Mouse (Mus musculus) heart, embryonic 11.5 days (tissue): ENCODE data around the gene Eci3. TPM values are rescaled to one million over a fixed set of nuclear protein-coding genes. Genes with fewer than 3 reads are reported as not detected.
"Not testable (repeated sequence)": the region's sequence is repeated elsewhere in the genome, so short reads cannot be mapped to it uniquely, and the experiment has no call there.

Experiments
- ATAC-seq: fragments of 200-750 bp; cut with Nextera tagmentation; replicated peaks from 2 replicates; pipeline ENCODE4 v1.8.0; 2017; ENCODE audit warnings: moderate library complexity; ENCODE audit not compliant: insufficient number of reproducible peaks, low FRiP score, low TSS enrichment
- H3K27ac ChIP-seq: fragments of 300-500 bp; sonication (generic); 2 replicates; pipeline ENCODE4 v1.5.1; 2014; ENCODE audit warnings: mild to moderate bottlenecking, low read depth, low read length
- H3K27me3 ChIP-seq: fragments of 300-500 bp; sonication (generic); 2 replicates; pipeline ENCODE4 v1.6.1; 2014; ENCODE audit warnings: mild to moderate bottlenecking, low read length, mixed read lengths; ENCODE audit not compliant: control insufficient read depth, insufficient read depth
- H3K36me3 ChIP-seq: fragments of 300-500 bp; sonication (generic); 2 replicates; pipeline ENCODE4 v1.6.1; 2014; ENCODE audit warnings: mild to moderate bottlenecking, low read length, moderate library complexity, mixed read lengths; ENCODE audit not compliant: control insufficient read depth, insufficient read depth
- H3K4me1 ChIP-seq: fragments of 300-500 bp; sonication (generic); 2 replicates; pipeline ENCODE4 v1.6.1; 2014; ENCODE audit warnings: low read length; ENCODE audit not compliant: control insufficient read depth, insufficient read depth
- H3K4me2 ChIP-seq: fragments of 300-500 bp; sonication (generic); 2 replicates; pipeline ENCODE4 v1.6.1; 2014; ENCODE audit warnings: mild to moderate bottlenecking, moderate library complexity
- H3K4me3 ChIP-seq: fragments of 300-500 bp; sonication (generic); 2 replicates; pipeline ENCODE4 v1.5.1; 2014; ENCODE audit warnings: low read depth, low read length
- H3K9ac ChIP-seq: fragments of 300-500 bp; sonication (generic); 2 replicates; pipeline ENCODE4 v1.6.1; 2014; ENCODE audit warnings: mild to moderate bottlenecking, low read depth, low read length, moderate library complexity
- H3K9me3 ChIP-seq: fragments of 300-500 bp; sonication (generic); replicated peaks from 2 replicates; pipeline ENCODE4 v1.6.1; 2016; ENCODE audit warnings: low read length; ENCODE audit not compliant: control insufficient read depth
- WGBS: fragments of 180-500 bp; shearing (Covaris S2); extraction: QIAGEN DNeasy Blood & Tissue Kit; methylation state at CpG from one replicate; pipeline ENCODE4 v1.1.7; 2014; ENCODE audit not compliant: insufficient replicate concordance; 5-methylcytosine and 5-hydroxymethylcytosine counted together
- polyA plus RNA-seq: library from polyadenylated mRNA; unstranded; fragments of >200 nt; fragmentation: Nextera tagmentation; extraction: Ambion mirVana; gene quantifications from 2 replicates; pipeline ENCODE4 v1.2.1, GENCODE M21; 2014

Gene Eci3
- polyA plus RNA-seq, 1 experiment from 2014 or later, result 0.39 TPM

DNA sequence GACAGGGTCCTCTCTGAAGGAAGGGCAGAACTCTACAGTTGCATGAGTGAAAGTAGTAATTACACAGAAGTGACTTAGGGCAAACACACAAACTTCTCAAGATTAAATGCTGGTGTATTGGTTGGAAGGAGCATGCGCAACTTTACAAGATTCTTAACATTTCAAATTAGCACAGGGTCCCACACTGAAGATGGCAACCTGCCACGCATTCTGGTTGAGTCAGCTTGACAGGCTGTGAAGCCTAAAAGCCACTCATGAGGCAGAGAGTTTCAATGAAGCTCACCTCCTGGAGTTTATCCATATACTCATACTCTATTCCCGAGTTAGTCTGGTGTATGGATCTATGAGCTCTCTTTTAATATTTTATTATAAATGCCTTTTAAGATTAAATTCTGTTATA, 5.5 kb downstream of the Eci3 start:
- not testable (repeated sequence) for H3K9me3 ChIP-seq, H3K36me3 ChIP-seq, H3K4me2 ChIP-seq, H3K4me3 ChIP-seq, ATAC-seq, H3K27me3 ChIP-seq, H3K27ac ChIP-seq, H3K9ac ChIP-seq, H3K4me1 ChIP-seq
- WGBS, result 79% methylated on average over 3 of the region's 3 CpGs

DNA sequence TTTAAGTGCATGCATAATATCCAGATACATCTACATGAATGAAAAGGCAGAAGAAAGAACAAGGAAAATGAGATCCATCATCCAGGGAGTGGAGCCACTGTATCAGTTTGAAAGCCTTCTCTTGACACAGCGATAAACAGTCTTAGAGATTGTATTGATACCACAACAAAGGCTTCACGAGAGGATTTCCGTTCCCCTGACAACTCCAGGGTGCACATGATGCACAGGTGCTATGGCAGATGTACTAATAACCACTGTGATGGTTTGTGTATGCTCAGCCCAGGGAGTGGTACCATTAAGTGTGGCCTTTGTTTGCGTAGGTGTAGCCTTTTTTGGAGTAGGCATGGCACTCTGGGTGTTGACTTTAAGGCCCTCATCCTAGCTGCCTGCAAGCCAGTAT, 6.7 kb downstream of the Eci3 start:
- Histone ChIP-seq H3K27ac (no peak overlapping the region), H3K4me2 (no peak overlapping the region), H3K9ac (no peak overlapping the region), H3K4me3 (no peak overlapping the region), H3K4me1 (no peaks in the 10 kb centered on the region), H3K36me3 (no peaks in the 10 kb centered on the region), H3K9me3 (no peaks in the 10 kb centered on the region), H3K27me3 (no peaks in the 10 kb centered on the region)
- WGBS, result 74% methylated on average over 4 of the region's 4 CpGs
- ATAC-seq, result no peak

DNA sequence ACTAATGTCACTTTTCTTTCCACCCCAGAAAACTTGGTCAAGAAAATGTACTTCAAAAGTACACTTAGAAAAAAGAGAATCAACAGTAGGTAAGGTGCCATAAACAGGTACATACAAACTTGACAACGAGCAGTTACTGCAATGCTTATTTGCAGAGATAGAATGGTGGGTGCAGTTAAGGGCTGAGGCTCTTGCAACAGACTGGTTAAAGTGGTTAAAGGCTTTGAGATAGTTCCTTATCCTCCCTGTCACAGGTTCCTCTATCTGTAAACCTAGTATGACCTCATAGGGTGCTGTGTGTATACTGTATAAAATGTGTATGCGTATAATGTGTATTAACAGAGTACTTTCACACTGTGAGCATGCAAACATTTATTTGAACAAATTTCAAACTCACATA, 12.2 kb downstream of the Eci3 start:
- not testable (repeated sequence) for H3K27ac ChIP-seq, H3K9me3 ChIP-seq, H3K4me1 ChIP-seq, H3K4me2 ChIP-seq, H3K9ac ChIP-seq, H3K4me3 ChIP-seq, H3K36me3 ChIP-seq, ATAC-seq, H3K27me3 ChIP-seq
- 82% methylated on average over 2 of the region's 2 CpGs for WGBS

DNA sequence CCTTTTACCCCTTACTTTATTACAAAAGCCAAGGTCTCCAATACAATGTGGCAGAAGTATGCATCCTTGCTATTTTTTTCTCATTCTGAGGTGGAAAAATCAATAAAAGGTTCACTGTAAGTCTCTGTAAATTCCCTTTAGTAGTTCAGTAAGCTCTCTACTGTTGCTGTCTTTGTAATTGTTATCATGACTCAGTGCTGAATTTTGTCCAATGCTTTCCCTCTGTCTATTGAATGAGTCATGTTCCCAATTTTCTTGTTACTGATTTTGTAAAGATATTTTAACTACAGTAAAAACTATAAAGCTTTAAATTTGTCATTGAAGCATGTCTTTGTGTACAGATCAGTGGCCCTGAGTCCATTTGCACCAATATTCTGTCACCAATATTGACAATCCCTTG, 21.2 kb downstream of the Eci3 start:
- ATAC-seq, result no peak
- H3K27ac ChIP-seq, result no peak overlapping the region
- no peak overlapping the region for H3K9ac ChIP-seq
- H3K36me3 ChIP-seq, result no peaks in the 10 kb centered on the region
- no peaks in the 10 kb centered on the region for H3K27me3 ChIP-seq
- no peaks in the 10 kb centered on the region for H3K9me3 ChIP-seq
- H3K4me1 ChIP-seq, result no peaks in the 10 kb centered on the region
- no peak overlapping the region for H3K4me2 ChIP-seq
- H3K4me3 ChIP-seq, result no peak overlapping the region

DNA sequence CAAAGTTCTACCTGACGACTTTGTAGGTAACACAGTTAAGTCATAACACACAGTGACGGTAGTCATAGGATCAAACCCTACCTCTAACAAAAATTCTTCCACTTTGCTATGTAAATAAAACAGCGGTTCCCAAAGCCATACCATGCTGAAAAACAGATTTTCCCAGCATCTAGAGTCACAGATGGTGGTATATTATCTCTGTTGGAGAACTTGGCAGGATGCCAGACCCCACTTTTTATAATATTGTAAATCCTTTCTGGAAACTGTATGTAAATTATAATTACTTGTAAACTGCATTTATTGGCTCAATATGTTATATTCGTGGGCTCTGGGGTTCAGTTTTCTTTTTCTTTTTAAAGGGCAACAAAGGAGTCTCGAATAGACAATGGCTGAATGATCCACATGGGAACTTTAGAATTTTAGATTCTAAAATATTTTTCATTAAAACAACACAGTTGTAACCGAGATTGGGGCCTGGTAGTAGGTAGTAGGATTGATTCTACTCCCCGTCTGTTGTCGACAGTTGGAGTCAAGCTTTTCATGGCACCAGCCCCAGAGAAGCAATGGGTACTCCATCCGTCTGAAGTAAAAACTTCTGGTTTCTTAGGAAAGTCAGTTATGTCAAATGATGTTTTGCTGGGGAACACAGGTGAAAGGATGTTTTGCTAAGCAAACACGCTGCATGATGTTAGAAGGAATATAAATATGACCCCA, 28.5 kb downstream of the Eci3 start:
- Histone ChIP-seq H3K9ac (no peak overlapping the region), H3K4me1 (no peaks in the 10 kb centered on the region), H3K36me3 (no peaks in the 10 kb centered on the region), H3K27me3 (no peaks in the 10 kb centered on the region), H3K27ac (no peak overlapping the region), H3K4me2 (no peak overlapping the region), H3K4me3 (no peak overlapping the region), H3K9me3 (no peaks in the 10 kb centered on the region)
- WGBS, result 74% methylated on average over 10 of the region's 10 CpGs
- no peak for ATAC-seq

DNA sequence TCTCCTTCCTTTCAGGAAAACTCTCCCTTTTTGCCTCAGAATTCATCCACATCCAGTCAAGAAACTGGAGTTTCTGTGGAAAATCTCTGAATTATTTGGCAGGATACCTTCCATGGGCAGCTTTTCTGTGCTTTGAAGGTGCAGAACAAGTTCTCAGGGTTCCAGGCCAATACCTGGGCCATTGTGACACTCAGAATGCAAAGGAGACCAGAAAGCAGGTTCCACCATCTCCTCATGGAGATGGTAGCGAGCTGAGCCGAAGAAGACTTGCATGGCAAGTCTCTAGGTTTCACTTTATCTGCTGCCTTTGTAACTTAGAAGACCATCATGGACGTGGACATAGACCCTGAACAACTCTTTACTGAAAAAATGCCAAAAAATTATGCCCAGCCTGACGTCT, 39.4 kb downstream of the Eci3 start, which contains the start of the genes Fam217a and 4933417A18Rik:
Gene Fam217a (minus strand): TSS at position 101 of the 400 bp plus-strand sequence.
Gene 4933417A18Rik (plus strand): TSS at position 200 of the 400 bp plus-strand sequence.
- no peak for ATAC-seq
- 79% methylated on average over 4 of the region's 4 CpGs for WGBS
- H3K27ac ChIP-seq, result no peak within 1 kb of the TSS
- H3K4me2 ChIP-seq, result no peak within 1 kb of the TSS
- no peak within 1 kb of the TSS for H3K4me3 ChIP-seq
- no peaks in the 10 kb centered on the region for H3K27me3 ChIP-seq
- H3K36me3 ChIP-seq, result no peaks in the 10 kb centered on the region
- no peaks in the 10 kb centered on the region for H3K9me3 ChIP-seq
- H3K4me1 ChIP-seq, result no peaks in the 10 kb centered on the region
- no peak within 1 kb of the TSS for H3K9ac ChIP-seq

DNA sequence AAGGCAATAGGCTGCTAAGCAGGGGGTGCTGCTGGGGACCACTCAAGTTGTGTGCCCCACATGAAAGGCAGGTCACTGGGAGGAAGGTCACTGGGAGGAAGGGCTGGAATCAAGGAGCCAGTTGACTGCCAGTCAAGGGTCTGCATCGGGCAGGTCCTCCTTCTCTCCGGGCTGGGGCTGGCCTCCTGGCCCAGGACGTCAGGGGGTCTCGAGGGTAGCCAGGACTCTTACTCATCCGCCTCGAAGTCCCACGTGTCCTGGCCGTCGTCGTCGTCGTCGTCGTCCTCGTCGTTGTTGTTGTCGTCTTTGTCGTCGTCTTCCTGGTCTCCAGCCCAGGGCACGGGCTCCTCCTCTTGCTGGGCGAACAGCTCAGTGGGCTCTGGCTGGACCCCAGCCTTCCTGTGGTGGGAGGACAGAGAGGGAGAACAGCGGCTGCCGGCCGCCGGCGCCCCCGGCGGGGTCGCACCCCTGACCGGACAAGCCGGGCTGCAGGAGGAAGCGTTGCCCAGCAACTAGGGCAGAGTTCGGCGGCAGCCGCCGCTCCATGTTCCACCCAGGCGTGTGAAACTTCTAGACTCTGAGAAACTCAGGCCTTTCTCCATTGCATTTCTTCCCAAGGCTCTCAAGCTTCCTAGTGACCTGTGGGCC, 47.0 kb downstream of the Eci3 start:
- no peaks in the 10 kb centered on the region for H3K27me3 ChIP-seq
- peak overlapping the region; percentile 68 for H3K4me2 ChIP-seq
- no peaks in the 10 kb centered on the region for H3K36me3 ChIP-seq
- peak; percentile 46; the same call in 1 of the 2 replicates for ATAC-seq
- WGBS, result 28% methylated on average over 37 of the region's 37 CpGs
- H3K4me1 ChIP-seq, result peaks cover 4% of the 10 kb centered on the region; the same call in 1 of the 2 replicates
- H3K27ac ChIP-seq, result no peak overlapping the region
- peak overlapping the region; percentile 43; the same call in 1 of the 2 replicates for H3K9ac ChIP-seq
- H3K9me3 ChIP-seq, result no peaks in the 10 kb centered on the region
- peak overlapping the region; percentile 32 for H3K4me3 ChIP-seq

DNA sequence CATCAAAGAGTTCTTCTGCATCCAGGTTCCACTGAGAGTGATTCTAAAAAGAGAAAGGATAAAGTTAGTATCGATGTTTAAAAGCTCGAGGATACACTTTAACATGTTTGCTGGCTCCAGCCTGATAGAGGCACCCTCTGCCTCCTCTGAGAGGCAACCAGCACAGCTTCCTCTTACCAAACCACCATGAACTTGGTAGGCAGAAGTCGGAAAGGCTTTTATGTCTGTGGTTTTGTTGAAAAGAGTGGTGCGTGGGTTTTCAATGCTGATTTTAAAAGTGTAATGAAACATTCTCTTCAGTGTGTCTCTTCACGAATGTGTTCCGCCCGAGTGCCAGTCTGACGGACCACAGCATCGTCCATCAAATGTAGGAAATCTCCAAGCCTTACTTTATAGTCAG, 49.0 kb downstream of the Eci3 start:
- Histone ChIP-seq H3K9ac (no peak overlapping the region), H3K4me3 (no peak overlapping the region), H3K4me2 (no peak overlapping the region), H3K27ac (no peak overlapping the region), H3K36me3 (no peaks in the 10 kb centered on the region), H3K9me3 (no peaks in the 10 kb centered on the region), H3K27me3 (no peaks in the 10 kb centered on the region), H3K4me1 (peaks cover 4% of the 10 kb centered on the region; the same call in 1 of the 2 replicates)
- WGBS, result 82% methylated on average over 9 of the region's 9 CpGs
- ATAC-seq, result no peak
